Mouse (Mus musculus) embryo, embryonic 9.5 days (tissue): Measurements from ENCODE around the gene Klk4.
A peak's percentile ranks its signal among the peaks of the same experiment; 100 is the strongest.

Experiments used
- DNase-seq: peaks from one replicate; pipeline ENCODE4 v3.0.0-alpha.2; 2017; ENCODE audit errors: extremely low spot score

Klk4 gene

GRCm38 (mm10) chr7:43919559-43920451 lies 38.8 kb downstream of the Klk4 start:
- DNase-seq, result peak; percentile 71

- DNase-seq, result no peak
These were observed 39.6 kb downstream of the Klk4 start for GRCm38 (mm10) chr7:43920582-43920981.

DNA sequence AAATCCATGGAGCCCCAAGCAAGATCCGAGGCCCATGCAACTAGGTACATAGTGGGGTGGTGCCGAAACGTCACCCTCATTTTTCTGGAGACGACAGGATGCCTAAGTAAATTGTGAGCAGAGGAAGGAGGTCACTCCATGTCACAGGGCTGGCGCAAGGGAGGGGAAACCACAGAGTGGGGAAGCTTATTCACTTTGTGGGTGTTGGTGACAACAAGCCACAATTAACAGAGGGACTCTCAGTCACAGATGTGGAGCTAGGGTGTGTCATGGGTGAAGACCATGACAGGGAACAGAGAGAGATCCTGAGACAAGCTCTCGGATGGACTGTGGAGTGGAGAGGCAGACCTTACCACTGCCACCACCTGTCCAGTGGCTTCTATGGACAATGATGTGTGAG lies 40.1 kb downstream of the Klk4 start:
- DNase-seq, result no peak

GRCm38 (mm10) chr7:43921941-43922340 lies 41.0 kb downstream of the Klk4 start:
- DNase-seq, result no peak

DNA sequence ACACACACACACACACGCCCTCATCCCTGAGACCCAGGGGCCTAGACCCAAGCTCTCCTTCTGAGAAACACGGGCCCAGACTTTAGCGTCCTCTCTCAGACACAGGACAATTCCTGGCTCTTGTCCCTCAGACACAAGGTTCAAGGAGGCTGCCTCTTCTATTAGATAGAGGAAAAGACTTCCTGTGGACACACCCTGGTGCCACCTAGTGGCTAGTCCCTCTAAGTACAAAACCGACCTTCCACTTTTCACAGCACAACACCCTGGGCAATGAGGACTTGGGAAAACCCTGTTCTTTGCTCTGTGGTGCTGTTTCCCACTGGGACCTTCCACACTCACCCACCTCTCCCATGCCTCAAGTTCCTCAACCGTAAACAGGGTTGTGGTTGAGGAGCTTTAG lies 45.0 kb downstream of the Klk4 start:
- DNase-seq, result peak; percentile 7

DNA sequence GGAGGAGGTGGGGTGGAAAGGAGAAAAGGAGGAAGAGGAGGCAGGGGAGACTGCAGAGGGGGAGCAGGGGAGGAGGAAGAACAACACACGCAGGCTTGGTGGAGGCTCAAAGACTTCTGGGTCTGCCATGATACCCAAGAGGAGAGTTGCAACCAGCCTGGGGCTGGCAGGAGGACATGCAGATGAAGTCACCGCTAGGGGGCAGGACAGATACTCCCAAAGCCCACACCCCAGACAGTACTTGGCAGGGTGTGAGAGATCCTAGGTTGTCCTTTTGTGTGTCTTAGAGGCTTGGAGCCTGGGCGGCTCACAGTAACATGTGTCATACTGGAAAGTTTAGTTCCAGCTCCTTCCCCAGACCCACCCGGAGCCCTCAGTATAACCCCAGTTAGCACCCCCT lies 47.6 kb downstream of the Klk4 start:
- peak; percentile 13 for DNase-seq

DNA sequence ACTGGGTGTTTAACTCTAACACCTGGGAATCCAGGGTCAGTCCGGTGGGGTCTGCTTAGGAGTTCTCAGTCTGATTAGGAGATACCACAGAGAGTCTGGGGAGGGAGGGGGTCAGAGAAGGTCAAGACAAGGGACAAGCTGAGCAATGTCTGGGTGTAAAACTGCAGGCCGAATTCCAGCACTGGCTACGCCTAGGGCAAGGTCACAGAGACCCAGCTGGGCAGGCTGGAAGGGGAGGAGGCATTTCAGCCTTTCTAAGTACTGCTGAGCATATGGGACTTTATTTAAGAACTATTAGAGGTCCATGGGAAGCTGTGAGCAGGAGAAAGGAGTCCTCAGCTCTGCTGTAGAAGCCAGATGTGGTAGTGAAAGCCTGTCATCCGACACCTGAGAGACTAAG lies 51.4 kb downstream of the Klk4 start:
- no peak for DNase-seq

DNA sequence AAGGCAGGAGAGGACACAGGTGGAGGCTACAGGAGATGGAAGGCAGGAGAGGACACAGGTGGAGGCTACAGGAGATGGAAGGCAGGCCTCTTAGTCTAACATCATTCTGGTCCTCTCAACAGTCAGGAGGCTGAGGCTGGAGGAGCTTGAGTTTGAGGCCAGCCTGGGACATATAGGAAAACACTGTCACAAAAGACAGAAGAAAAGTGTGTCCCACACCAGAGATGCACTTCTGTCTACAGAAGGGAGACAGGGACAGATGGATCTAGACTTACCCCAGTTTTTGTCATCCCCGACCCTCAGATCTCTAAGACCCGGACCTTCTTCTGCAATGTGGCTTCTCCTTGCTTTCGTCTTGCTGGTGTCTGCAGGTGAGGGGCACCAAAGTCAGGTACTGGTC lies 52.5 kb downstream of the Klk4 start, which contains the start of gene Klk15:
Gene Klk15 (plus strand): TSS at position 301 of the 400 bp plus-strand sequence.
- no peak for DNase-seq

DNA sequence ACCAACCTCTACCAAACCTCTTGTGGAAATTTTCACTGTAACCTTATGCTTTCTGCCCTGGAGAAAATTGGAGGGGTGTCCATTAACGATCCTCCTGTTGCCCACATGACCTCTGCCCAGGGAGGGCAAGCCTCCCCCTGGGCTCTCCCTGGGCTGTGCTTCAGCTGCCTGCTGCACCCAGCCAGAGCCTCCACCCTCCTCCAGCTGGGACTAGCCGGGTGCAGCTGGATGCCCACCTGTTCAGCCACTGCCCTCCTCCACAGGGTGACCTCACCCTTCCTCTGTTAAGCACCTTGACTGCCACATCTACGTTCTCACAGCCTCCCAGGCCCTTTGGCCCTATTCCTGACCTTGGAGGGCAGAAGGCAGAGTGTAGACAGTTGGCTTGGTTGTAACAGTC lies 53.8 kb downstream of the Klk4 start:
- DNase-seq, result no peak
